Mouse (Mus musculus) thymus, postnatal 25 days (tissue): ENCODE measurements around the gene Prl7c1.
"Not testable (repeated sequence)": the region's sequence is repeated elsewhere in the genome, so short reads cannot be mapped to it uniquely, and the experiment has no call there.

Experiments
- DNase-seq: peaks from one replicate; pipeline ENCODE4 v3.0.0; 2022

The Prl7c1 gene

GRCm38 (mm10) chr13:27780704-27781103 is at the start of gene Prl7c1:
Gene Prl7c1, minus strand, starts transcription at chr13:27780804.
- DNase-seq: not testable (repeated sequence)

GRCm38 (mm10) chr13:27802765-27803164 is 22.2 kb upstream of the Prl7c1 start:
- no peak for DNase-seq

- no peak for DNase-seq
Observed at GRCm38 (mm10) chr13:27801354-27801753, 20.8 kb upstream of the Prl7c1 start, which contains the start of gene Prl2a1. Gene Prl2a1, plus strand, starts transcription at chr13:27801654.

- DNase-seq: no peak
Observed at GRCm38 (mm10) chr13:27799303-27799702, 18.7 kb upstream of the Prl7c1 start.

GRCm38 (mm10) chr13:27734512-27735186 is 46.0 kb downstream of the Prl7c1 start:
- DNase-seq: no peak

GRCm38 (mm10) chr13:27730286-27730959 is 50.2 kb downstream of the Prl7c1 start:
- not testable (repeated sequence) for DNase-seq

GRCm38 (mm10) chr13:27725057-27725456 is 55.5 kb downstream of the Prl7c1 start:
- DNase-seq: not testable (repeated sequence)
